Mouse (Mus musculus) cortical plate, adult 2 months (tissue): ENCODE results near the gene Erg28. TPM values are rescaled to one million over a fixed set of nuclear protein-coding genes. Genes with fewer than 3 reads are reported as not detected.

Experiments used
- H3K27ac ChIP-seq: fragments of 200-500 bp; 2 replicates; pipeline ENCODE4 v1.5.1; 2012; ENCODE audit warnings: low read length, control low read depth, inconsistent platforms; ENCODE audit not compliant: insufficient read depth
- H3K4me1 ChIP-seq: fragments of 200-500 bp; 2 replicates; pipeline ENCODE4 v1.6.1; 2011; ENCODE audit warnings: low read length; ENCODE audit not compliant: control insufficient read depth, insufficient read depth
- H3K4me3 ChIP-seq: fragments of 200-500 bp; 2 replicates; pipeline ENCODE4 v1.5.1; 2011; ENCODE audit warnings: mild to moderate bottlenecking, low read length, control low read depth; ENCODE audit not compliant: insufficient read depth
- CTCF ChIP-seq: fragments of 200-500 bp; IDR thresholded peaks from 2 replicates; pipeline ENCODE4 v1.5.1; 2011; ENCODE audit warnings: mild to moderate bottlenecking, control low read depth, low read length; ENCODE audit not compliant: insufficient read depth; ENCODE audit errors: extremely low read depth
- POLR2A ChIP-seq: fragments of 200-500 bp; IDR thresholded peaks from 2 replicates; pipeline ENCODE4 v1.6.1; 2011; ENCODE audit warnings: mild to moderate bottlenecking, low read length, control low read depth; ENCODE audit not compliant: insufficient read depth; ENCODE audit errors: extremely low read depth
- polyA plus RNA-seq: library from polyadenylated mRNA; depleted of rRNA; stranded (reverse); fragments of >200 nt; gene quantifications from 2 replicates; pipeline ENCODE4 v1.2.3, GENCODE M21; 2012

Erg28 gene
- polyA plus RNA-seq, 1 experiment = 59.0 TPM

DNA sequence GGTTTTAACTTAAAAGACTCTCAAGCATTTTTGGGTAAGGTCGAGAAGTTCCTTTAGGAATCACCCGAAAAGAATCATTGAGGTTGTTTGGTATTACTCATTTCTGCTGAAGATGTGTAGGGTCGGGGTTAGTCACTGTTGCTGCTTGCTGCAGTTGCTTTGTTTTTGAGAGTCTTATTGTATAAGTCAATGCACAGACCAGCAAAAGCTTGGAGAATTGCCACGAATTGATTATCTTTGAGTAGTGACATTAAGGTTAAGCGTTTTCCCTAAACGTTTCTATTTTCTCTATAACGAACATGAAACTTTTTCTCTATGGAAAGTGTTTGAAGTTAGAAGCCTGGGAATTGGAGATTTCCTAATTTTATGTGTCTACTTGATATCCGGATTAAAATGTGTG is 1.0 kb upstream of the Erg28 start:
- no peak for TF ChIP-seq POLR2A
- TF ChIP-seq CTCF = no peak
- Histone ChIP-seq H3K4me3 (peak overlapping the region; percentile 47), H3K27ac (peak overlapping the region; percentile 32; the same call in 1 of the 2 replicates), H3K4me1 (peaks cover 1% of the 10 kb centered on the region; the same call in 1 of the 2 replicates)

DNA sequence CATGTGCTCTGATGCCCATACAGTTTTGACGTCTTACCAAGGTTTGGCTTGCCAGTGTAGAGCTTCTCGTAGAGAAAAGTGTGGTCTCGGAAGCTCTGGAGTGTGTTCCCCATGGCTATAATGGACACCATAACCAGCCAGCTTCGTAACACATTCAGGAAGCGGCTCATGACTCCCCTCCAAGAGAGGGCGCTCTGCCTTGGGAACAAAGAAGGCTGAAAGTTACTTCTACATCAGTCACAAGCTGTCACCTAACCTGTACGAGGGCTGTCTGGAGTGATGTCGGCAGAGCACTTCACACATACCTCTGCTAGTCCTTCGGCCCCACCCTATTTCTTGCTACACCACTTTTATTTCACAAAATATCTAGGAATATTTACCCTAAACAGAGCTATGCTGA is 2.3 kb downstream of the Erg28 start:
- no peak for TF ChIP-seq POLR2A
- peak; percentile 15; the same call in 1 of the 2 replicates for TF ChIP-seq CTCF
- H3K27ac ChIP-seq = no peak overlapping the region
- H3K4me1 ChIP-seq = peaks cover 1% of the 10 kb centered on the region; the same call in 1 of the 2 replicates
- no peak overlapping the region for H3K4me3 ChIP-seq

DNA sequence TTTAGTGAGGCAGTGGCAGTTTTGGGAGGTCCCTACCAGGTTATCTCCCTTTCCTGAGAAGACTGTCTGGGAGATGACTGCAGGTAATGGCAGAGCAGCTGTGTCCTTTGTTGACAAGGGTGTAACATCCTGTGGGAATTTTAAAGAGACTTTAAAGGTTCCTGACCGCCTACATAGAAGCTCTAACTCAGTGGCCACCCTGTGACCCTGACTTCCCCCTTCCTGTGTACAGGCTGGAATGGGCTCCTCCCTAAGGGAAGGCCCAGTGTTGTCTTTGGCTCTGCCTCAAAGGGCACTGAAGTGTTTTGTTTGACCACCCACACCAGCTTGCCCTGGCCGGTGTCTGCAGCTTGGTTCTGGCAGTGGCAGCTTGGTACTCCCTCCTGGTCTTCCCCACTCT is 10.8 kb downstream of the Erg28 start:
- Histone ChIP-seq H3K27ac (no peak overlapping the region), H3K4me3 (no peak overlapping the region)

DNA sequence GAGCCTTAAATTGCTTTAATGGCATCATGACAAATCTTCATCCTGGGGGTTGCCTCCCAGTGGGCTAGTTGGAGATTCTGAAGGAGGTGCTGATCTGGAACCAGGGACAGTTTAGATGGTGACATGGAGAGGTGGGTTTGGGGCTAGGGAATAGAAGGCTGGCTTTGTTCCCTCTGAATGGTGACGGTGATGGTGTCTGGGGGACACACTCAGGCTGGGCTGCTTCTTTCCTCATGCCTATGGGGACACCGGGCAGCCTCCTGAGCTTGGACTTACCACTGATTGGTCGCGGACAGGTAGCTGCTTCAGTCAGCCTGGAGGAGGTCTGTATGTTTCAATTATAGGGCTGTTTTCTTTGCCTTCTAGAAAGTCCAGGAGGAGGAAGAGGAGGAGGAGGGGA is 12.7 kb downstream of the Erg28 start:
- no peak overlapping the region for H3K27ac ChIP-seq
- H3K4me3 ChIP-seq = no peak overlapping the region
- H3K4me1 ChIP-seq = no peaks in the 10 kb centered on the region
- TF ChIP-seq POLR2A = no peak
- TF ChIP-seq CTCF = no peak

More for the DNA sequence above, 10.8 kb downstream of the Erg28 start:
- TF ChIP-seq CTCF = no peak
- TF ChIP-seq POLR2A = no peak
- H3K4me1 ChIP-seq = no peaks in the 10 kb centered on the region

DNA sequence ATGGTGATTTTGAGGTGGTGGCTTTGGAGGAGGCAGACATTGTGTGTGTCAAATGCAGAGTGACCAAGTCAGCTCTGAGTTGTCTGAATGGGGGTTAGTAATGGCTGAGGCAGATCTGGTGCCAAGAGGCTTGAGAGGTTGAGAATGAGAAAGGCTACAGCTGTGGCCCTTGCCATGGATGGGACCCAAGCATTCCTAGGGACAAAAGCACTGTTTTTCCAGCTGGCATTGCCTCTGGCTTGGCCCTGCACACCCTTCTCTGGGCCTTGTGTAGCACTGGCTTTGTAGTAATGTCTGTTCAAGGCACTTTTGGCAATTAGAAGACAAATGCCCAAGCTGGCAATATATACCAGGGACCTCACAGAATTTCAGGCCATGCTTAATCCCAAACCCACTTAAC is 13.4 kb downstream of the Erg28 start:
- Histone ChIP-seq H3K4me1 (no peaks in the 10 kb centered on the region), H3K4me3 (no peak overlapping the region), H3K27ac (no peak overlapping the region)
- TF ChIP-seq POLR2A (no peak), CTCF (no peak)

DNA sequence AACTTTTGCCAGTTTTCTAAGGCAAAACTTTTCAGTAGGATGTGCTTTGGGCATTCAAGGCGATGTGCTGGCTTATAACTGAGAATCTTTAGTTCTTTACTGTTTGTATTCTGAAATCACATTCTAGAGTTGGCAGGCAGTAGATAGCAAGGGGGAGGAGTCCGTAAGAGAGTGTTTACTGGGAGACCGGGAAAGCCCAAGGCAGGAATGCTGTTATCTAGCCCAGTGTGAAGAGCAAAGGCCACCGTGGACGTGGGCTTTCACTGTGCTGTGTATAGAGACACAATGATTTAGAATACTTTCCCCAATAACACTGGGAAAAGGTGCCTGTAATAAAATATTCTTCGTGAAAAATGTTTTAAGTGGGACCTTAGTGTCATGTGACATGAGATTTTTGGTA is 14.6 kb downstream of the Erg28 start:
- Histone ChIP-seq H3K4me1 (no peaks in the 10 kb centered on the region), H3K27ac (no peak overlapping the region), H3K4me3 (no peak overlapping the region)
- TF ChIP-seq POLR2A = no peak
- no peak for TF ChIP-seq CTCF

DNA sequence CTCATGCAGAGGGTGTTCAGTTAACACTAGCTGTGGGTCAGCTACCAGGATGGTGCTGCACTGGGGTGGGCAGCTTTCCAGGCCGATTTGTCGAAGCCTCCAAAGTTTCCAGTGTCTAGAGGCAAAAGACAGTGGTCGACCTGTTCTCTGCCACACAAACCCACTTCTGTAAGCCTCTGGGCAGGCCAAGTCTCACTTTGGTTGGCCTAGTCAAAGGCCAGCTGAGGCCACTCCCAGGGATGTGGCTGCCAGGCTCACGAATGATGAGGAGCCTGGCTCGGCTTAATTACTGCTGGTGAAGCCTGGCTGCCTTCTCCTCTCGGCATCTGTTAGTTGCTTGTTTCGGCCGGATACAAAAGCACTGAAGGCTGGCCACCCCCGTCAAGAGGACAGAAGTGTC is 24.3 kb downstream of the Erg28 start:
- Histone ChIP-seq H3K4me1 (no peaks in the 10 kb centered on the region), H3K4me3 (no peak overlapping the region), H3K27ac (no peak overlapping the region)
- no peak for TF ChIP-seq POLR2A
- no peak for TF ChIP-seq CTCF

DNA sequence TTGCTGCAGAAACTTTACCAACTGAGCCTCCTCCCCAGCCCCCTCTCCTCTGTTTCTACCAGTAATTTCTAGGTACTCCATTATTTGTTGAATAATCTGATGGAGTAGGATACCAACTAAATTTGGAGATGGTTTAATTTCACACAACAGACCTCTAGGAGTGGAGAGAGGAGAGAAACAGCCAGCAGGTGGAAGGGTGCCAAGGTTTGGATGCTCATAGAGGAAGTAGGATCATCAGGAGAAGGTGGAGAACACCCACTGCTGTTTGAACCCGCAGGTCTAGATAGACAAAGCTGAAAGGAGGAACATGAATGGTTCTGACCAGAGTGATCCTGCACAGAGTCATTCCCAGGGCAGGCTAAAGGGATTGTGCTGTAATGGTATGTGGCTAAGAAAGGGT is 28.8 kb downstream of the Erg28 start:
- Histone ChIP-seq H3K4me1 (peaks cover 3% of the 10 kb centered on the region; the same call in 1 of the 2 replicates), H3K4me3 (no peak overlapping the region), H3K27ac (no peak overlapping the region)
- TF ChIP-seq POLR2A (no peak), CTCF (no peak)

DNA sequence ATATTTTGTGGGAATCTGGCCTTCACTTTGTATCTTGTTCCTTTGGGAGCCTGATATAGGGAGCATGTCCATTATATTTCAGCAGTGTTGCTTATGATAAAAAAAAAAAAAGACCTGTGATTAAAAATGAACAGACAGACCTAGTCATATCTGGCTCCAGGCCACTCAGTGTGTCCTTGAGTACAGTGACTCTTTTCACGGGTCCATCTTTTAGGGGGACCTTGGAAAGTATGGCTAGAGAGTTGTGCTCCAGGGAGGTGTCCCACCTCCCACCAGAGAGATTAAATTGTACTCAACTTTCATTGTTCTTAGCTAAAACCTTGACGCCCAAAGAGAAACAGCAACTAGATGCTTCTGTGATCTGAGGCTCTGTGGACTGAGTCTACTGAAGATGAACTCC is 30.3 kb downstream of the Erg28 start:
- no peak for TF ChIP-seq CTCF
- no peak for TF ChIP-seq POLR2A
- Histone ChIP-seq H3K4me1 (peaks cover 3% of the 10 kb centered on the region; the same call in 1 of the 2 replicates), H3K4me3 (no peak overlapping the region), H3K27ac (no peak overlapping the region)

DNA sequence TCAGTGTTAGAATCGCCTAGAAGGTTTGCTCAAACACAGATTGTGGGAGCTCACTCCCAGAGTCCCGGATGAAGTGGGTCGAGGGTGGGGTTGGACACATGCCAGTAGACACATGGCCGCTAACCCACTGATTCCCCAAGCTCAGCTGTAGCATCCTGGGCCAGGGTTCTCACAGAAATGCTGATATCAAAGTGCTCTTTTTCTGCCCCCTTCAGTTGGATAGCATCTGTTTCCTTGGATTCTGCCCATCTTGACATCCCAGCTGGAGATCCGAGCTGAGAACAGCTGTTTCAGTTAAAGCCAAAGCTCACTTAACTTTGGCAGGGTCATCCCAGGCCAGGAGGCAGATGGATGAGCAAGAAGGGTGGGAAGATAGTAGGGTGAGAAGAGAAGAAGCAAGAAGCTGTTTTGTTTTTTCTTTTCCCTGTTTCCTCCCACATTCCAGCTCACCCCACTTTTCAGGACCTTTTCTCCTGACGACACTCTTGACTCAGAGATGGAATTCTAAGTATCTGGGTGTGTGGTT is 31.5 kb downstream of the Erg28 start:
- no peak overlapping the region for H3K27ac ChIP-seq
- H3K4me3 ChIP-seq = no peak overlapping the region
- peaks cover 3% of the 10 kb centered on the region; the same call in 1 of the 2 replicates for H3K4me1 ChIP-seq
- no peak for TF ChIP-seq POLR2A
- TF ChIP-seq CTCF = no peak

DNA sequence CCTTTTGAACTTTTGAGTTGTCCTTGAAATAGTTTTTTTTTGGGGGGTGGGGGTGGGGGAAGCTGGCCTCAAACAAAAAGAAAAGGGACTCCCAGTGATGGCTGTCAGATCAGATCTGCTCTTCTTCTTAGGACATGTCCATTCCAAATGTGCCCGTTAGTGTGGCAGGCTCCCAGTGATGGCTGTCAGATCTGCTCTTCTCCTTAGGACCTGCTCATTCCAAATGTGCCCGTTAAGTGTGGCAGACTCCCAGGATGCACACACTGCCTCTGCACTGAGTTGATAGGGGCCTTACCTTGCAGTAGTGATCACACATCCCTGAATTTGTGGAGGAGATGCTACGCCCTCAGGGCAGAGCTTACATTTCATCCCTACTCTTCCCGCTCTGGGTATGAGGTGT is 32.2 kb downstream of the Erg28 start:
- Histone ChIP-seq H3K27ac (no peak overlapping the region), H3K4me1 (peaks cover 3% of the 10 kb centered on the region; the same call in 1 of the 2 replicates), H3K4me3 (no peak overlapping the region)
- TF ChIP-seq CTCF = no peak
- TF ChIP-seq POLR2A = no peak
